Mouse (Mus musculus) small intestine, adult 2 months (tissue): Measurements from ENCODE around the gene Wbp1l.

Experiments
- CTCF ChIP-seq: fragments of 200-500 bp; IDR thresholded peaks from 2 replicates; pipeline ENCODE4 v1.5.1; 2012; ENCODE audit warnings: low read depth, mild to moderate bottlenecking, control low read depth, inconsistent platforms, low read length, moderate library complexity, mixed read lengths; ENCODE audit not compliant: insufficient replicate concordance, insufficient read length; ENCODE audit errors: extremely low read depth
- POLR2A ChIP-seq: fragments of 200-500 bp; IDR thresholded peaks from 2 replicates; pipeline ENCODE4 v1.6.1; 2012; ENCODE audit warnings: low read depth, mild to moderate bottlenecking, control low read depth, inconsistent platforms, low read length, moderate library complexity

- TF ChIP-seq CTCF (no peak), POLR2A (no peak)
Observed at GRCm38 (mm10) chr19:46641420-46642085, 42.7 kb downstream of the Wbp1l start.
